Mouse (Mus musculus) spleen, postnatal 4 days (tissue): ENCODE measurements around the gene Xlr3a.
"Not testable (repeated sequence)": the region's sequence is repeated elsewhere in the genome, so short reads cannot be mapped to it uniquely, and the experiment has no call there.

Experiments used
- DNase-seq, 2 experiments: peaks; one replicate each; pipeline ENCODE4 v3.0.0; 2022; ENCODE audit warnings: low spot score in 2 of 2

Xlr3a gene

GRCm38 (mm10) chrX:73096941-73097508, at the start of gene Xlr3a:
Gene Xlr3a, minus strand, starts transcription at chrX:73097095.
- DNase-seq = not testable (repeated sequence)

DNA sequence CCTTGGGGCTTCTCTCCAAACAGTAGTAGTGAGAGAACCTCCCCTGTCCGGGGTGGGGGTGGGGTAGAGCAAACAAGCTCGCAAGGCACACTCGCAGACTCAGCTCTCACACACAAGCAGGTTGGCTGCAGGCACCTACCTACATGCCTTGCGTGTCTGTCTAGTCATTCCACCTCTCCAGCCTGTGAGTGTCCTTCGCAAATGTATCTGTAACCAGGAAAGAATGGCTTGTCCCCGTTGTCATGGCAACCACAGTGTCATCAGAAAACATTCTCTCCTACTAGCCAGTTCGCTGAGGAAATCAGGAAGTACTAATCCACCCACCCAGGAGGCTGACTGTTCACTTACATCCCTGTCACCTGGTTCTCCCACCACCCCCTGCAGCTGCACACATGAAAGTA, 46.3 kb upstream of the Xlr3a start:
- DNase-seq = not testable (repeated sequence)

DNA sequence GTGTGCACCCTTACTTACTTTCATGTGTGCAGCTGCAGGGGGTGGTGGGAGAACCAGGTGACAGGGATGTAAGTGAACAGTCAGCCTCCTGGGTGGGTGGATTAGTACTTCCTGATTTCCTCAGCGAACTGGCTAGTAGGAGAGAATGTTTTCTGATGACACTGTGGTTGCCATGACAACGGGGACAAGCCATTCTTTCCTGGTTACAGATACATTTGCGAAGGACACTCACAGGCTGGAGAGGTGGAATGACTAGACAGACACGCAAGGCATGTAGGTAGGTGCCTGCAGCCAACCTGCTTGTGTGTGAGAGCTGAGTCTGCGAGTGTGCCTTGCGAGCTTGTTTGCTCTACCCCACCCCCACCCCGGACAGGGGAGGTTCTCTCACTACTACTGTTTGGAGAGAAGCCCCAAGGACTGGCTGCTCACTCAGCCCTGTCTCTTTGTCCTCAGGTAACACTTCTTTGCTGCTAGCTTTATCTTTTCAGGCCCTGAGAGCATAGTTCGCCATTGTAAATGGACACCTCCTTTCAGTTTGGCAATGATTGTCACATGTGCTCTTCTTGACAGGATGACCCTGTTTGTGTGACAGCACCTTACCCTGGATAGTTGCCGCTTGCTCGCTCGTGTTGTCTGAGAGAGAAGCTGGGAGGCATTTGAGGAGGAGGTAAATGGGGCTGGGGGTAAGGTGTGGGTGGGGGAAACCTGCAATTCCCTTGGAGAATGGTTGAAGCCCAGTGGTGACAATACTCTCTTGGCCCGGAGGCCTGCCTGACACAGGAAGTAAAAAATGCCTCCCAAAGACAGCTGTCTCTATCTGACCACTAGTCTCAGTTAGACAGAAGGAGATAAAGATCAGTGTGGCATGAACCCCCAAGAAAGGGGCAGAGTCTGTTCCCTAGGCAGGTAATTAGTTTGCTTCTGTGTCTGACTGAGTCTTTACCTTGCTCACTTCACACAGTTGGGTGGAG, 26.2 kb upstream of the Xlr3a start:
- DNase-seq = not testable (repeated sequence)

GRCm38 (mm10) chrX:73116747-73117146, 19.9 kb upstream of the Xlr3a start, which contains the start of gene Gm14685:
Gene Gm14685, plus strand, starts transcription at chrX:73117047.
- DNase-seq = not testable (repeated sequence)

DNA sequence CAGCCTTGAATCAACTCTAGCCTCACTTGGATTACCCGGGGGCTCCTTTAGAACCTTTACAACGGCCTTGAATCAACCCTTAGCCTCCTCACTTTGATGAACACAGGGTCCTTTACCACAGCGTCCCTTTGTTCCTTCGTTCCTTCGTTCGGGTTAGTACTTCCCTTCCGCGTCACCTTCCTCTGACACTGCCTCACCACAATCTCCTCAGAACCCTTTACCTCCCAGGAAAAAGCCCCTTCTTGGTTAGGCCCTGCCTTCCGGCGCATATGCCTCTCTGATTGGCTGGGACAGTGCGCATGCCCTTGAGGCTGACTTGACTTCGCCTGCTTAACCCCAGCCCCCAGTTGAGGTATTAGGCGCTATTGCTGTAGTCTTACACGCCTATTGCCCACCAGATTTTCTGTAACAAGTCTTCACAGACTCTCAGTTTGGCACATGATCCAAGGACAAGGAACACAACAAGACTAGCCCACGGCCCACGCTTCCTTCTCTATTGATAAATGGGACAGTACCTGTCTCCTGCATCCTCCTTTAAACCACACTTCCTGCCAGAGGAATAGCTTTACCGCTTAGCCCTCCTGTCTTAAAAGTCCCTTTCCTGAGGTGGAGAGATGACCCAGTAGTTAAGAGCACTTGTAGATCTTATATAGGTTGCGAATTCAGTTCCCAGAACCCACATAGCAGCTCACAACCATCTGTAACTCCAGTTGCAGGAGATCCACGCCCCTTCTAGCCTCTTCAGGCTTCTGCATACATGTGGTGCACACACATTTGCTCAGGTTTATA, 14.4 kb downstream of the Xlr3a start, which contains the start of gene Xlr4a:
Xlr4a (minus strand) TSS at position 212 of the 789 bp plus-strand sequence.
- not testable (repeated sequence) for DNase-seq

- not testable (repeated sequence) for DNase-seq
Measured at GRCm38 (mm10) chrX:73066765-73067312, 30.1 kb downstream of the Xlr3a start.

DNA sequence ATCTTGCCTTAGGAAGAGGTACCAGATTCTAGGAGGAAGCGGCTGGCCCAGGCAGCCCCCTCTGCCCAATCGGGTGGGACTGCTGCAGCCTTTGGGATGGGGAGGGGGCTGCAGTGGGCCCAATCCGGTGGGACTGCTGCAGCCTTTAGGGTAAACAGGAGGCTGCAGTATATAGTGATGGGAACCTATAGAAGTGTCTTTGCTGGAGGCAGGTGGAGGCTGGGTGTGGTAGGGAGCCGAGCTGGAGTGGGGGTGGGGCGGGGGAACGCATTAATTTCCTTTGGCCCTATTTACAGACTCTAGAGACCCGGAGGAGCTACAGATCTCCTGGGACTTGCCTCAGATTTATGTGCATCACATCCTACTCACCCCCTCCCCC, 32.5 kb downstream of the Xlr3a start, which contains the start of gene Pnma3:
Pnma3 (plus strand) TSS at position 373 of the 379 bp plus-strand sequence.
- DNase-seq = no peak

DNA sequence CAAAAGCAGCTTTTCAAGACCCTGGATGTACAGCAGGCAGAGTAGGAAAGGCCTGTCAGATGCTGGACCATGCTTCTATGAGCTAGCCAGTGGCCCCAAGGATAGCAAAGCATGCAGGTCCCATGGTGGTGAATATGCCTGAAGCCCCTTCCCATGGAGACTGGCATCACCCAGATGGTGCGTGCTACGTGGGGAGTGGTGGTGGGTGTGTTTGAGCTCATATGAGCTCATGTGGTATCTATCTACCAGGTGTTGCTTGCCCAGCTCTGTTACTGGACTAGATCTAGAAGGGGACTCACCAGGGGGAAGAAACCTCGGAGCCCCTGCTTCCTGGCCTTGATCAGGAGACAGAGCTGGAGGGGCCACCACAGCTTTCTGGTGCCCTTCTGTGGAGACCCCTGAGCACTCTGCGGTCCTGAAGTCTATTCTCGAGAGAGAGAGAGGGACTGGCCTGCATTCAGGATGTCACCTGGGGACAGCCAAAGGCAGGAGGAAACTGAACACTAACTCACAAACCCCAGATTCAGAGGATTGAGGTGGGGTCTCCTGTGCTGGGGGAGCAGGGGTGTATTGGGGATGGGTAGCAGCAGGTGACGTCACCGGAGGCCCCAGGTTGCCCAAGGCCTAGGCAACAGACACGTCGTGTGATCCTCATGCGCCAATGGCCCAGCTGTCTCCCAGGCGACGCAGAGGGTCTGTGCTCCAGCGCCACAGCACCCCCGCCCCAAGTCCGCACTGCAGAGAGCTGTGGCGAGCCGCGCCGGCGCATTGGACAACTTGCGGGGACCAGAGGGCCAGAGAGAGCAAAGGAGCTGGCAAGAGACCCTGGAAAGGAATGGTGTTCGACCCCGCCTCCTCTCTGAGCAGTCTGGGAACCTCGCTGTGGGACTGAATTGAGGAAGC, 33.1 kb downstream of the Xlr3a start:
- no peak for DNase-seq

DNA sequence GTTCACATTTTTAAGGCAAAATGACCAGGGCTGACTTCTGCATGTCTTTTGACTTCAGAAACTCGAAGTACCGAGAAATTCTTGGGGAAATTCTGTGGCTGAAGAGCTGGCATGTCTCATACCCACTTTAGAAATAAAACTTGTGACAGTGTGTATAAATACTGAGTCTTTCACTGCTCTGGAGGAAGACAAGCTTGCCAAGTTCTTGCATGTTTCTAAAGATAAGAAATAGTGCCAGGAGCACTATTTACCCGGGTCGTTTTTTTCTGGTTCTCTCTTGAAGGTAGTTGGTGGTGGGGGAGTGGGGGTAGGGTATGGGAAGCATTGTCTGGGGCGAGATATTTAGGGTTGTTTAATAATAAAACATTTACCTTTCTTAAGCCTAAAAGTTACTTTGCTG, 34.6 kb downstream of the Xlr3a start:
- DNase-seq = no peak

- DNase-seq = no peak
Measured at GRCm38 (mm10) chrX:73061528-73061927, 35.4 kb downstream of the Xlr3a start.

DNA sequence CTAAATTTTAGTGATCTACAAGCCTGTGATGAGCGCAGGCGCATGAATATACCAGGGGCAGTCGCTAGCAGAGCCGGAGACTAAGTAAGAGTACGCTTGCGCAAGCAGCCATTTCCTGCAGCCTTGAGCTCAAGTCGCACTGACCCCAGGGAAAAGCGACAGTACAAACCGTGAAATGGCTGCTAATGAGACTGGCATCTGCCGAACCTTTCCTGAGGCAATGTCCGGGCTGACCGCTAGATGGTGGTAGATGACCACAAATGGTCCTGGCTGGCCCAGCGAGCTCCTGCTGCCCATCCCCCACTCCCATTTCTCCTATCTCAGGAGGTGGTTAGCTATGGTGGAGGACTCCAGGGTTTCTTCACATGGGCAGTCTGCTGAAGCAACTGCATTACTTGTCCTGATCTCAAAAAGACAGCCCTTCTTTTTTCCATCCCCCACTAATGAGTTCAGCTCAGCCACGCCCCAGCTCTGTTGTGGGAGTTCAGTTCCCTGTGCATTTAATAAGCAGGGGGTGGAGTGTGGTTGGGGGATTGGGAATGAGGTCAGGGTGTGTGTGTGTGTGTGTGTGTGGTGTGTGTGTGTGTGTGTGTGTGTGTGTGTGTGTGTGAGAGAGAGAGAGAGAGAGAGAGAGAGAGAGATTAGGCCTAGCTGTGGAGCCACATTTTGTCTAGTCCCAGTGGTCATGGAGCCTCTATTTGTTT, 42.9 kb downstream of the Xlr3a start:
- DNase-seq = peak; percentile 85 to 94

DNA sequence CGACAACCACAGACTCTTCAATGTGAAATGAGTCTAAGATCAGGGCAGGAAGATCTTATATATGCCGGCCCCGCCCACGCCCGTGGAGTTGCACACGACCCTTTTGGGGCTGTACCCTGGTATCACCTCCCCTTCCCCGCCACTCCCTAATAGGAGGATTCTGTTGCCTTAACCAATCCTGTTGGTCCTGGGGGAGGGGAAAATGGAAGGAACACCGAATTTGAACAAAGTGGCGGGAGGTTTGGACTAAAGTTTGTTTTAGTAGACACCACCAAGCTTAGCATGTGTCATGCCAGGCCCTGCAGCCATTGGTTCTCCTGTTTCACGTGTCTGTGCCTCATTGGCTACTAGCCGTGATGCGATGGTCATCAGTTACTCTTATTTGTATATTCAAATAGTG, 57.2 kb downstream of the Xlr3a start:
- DNase-seq = no peak

GRCm38 (mm10) chrX:73038831-73039230, 58.1 kb downstream of the Xlr3a start:
- no peak for DNase-seq

- DNase-seq = no peak
Measured at GRCm38 (mm10) chrX:73037003-73037402, 59.9 kb downstream of the Xlr3a start, which contains the start of gene Pnma5. Gene Pnma5, minus strand, starts transcription at chrX:73037103.
